Mouse (Mus musculus): Measurements from ENCODE around the gene Gpc4.

Gene Gpc4

GRCm38 (mm10) chrX:52151100-52151499 is 14.0 kb downstream of the Gpc4 start:
- DNase-seq (ENCODE audit: low spot score in 2 of 2) = no peak

DNA sequence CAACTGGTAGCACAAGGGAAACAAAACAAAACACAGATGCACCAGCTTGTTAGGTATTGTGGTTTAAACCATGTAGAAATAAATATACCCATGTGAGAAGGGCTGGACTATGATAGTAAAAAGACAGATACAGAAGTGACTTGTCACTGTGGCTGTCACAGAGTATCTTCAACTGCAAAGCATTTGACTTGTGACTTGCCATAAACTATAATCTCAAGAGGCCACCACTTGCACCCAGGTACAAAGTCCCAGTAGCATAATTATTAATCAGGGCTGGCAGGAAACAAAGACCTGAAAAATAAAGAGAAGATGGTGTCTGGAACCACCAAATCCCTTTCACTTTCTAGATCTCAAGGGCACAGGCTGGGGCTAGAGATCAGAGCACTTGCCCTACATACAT is 19.5 kb downstream of the Gpc4 start:
- DNase-seq (ENCODE audit: low spot score in 2 of 2) = no peak

- DNase-seq (ENCODE audit: low spot score in 2 of 2) = no peak
These were observed 20.6 kb downstream of the Gpc4 start for GRCm38 (mm10) chrX:52144491-52144890.

DNA sequence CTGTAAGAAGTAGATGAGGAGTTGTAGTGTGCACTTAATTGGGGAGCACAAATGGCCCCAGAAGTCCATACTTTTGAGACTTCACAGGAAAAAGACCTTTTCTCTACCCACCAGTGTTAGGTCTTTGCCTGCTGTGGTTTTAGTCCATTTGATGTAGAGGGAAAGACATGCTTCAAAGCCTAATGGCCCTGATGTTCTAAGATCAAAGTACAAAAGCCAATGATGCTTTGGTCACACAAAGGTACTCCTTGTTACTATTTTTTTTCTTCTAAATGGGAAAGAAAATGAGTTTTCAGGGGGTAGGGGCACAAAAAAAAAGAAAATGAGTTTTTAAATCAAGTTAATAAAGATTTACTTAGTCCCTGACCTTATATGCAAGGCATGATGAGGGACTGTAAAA is 24.7 kb downstream of the Gpc4 start:
- DNase-seq (ENCODE audit: low spot score in 2 of 2) = no peak

DNA sequence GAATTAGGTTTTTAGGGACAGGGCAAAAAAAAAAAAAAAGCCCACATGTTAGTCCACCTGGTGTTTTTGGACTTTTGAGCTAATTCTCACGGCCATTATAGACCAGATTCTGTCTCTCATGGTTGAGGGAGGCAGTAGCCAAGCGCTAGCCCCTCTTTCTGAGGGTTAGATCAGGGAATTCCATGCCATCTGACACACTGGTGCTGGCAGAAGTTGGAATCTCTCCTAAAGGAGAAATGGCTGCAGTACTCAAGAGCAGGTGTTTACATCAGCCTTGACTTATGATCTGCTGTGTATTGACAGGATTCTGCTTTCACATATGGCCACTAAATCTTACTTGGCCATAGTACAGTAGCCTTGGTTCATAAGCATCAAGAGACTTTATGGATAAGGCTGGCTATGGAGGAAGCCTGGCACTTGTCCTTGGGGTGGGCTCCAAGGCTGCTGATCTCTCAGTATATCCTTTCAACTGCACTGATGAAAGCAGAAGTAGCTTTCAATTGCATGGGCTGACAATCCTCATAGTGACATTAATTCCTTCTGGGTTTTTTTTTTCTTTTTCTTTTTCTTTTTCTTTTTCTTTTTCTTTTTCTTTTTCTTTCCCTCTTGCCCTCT is 26.5 kb downstream of the Gpc4 start:
- DNase-seq (ENCODE audit: low spot score in 2 of 2) = no peak

- DNase-seq (ENCODE audit: low spot score in 2 of 2) = no peak
These were observed 27.0 kb downstream of the Gpc4 start for GRCm38 (mm10) chrX:52138033-52138432.

DNA sequence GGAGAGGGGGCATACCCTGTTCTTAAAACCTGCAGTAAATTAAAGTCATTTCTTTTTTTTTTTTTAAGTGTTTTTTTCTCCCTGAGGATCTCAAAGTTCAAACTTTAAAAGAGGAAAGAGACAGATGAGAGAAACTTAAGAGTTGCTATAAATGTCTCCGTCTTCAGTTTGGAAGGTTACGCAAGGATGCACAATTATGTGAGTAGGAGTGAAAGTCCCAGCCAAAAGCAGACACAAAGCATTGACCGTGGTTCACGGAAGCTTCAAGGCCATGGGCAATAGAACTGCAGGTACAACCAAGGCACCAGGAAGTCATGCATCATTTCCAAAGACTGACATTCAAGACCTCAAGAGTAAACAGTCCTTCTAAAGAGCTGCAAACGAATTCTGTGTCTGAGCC is 28.5 kb downstream of the Gpc4 start:
- DNase-seq (ENCODE audit: low spot score in 2 of 2) = no peak

GRCm38 (mm10) chrX:52129604-52130003 is 35.4 kb downstream of the Gpc4 start:
- no peak for DNase-seq (ENCODE audit: low spot score in 2 of 2)

DNA sequence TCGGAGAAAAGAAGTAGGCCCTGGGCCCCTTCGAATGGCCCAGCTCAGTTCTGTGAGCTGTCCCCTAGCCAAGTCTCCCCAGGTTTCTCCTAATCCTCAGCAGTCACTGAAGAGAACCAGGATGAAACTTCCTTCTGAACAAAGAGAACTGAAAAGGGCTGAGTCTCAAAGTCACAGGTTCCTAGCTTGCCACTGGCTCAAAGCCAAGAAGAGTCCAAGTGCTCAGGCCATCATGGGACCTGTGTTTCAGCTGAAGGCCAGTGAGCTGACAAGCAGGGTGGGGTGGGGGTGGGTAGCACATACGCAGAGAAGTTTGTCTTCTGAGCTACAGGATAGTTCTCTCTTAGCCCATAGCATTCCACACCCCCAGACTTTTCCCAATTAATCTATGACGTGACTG is 36.3 kb downstream of the Gpc4 start:
- no peak for DNase-seq (ENCODE audit: low spot score in 2 of 2)

- DNase-seq (ENCODE audit: low spot score in 2 of 2) = no peak
These were observed 51.4 kb downstream of the Gpc4 start for GRCm38 (mm10) chrX:52113651-52114050.

GRCm38 (mm10) chrX:52109663-52110062 is 55.4 kb downstream of the Gpc4 start:
- DNase-seq (ENCODE audit: low spot score in 2 of 2) = no peak

DNA sequence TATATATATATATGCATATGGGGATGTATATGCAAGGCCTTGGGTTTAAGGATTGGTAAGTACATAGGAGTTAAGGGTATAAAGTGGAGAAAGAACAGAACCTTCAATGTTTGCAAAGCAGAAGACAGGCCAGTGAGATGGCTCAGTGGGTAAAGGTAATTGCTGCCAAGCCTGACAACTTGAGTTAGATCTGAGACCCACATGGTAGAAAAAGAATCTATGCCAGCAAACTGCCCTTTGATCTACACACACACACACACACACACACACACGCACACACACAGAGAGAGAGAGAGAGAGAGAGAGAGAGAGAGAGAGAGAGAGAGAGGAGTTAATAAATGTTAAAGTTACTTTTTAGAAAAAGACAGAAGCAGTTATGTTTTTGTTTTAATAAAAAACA is 56.1 kb downstream of the Gpc4 start:
- DNase-seq (ENCODE audit: low spot score in 2 of 2) = no peak

- no peak for DNase-seq (ENCODE audit: low spot score in 2 of 2)
These were observed 61.3 kb downstream of the Gpc4 start for GRCm38 (mm10) chrX:52103771-52104170.

DNA sequence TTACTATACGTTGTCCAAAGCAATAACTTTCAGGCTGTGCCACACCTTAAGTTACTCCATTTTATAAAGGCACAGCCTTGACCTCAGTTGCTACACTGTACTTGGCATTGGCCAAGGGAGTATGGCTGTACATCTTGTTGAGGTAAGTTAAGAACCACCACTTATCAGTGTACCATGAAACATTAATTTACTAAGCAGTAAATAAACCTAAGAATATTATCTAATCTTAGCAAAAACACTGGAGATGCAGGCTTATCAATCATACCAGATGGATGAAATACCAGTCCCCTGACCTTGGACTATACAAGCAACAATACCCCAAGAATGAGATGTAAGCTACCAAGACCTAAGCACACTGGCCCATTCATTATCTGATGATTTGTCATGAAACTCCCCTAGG is 63.1 kb downstream of the Gpc4 start:
- DNase-seq (ENCODE audit: low spot score in 2 of 2) = no peak

GRCm38 (mm10) chrX:52101445-52101844 is 63.6 kb downstream of the Gpc4 start:
- no peak for DNase-seq (ENCODE audit: low spot score in 2 of 2)

- DNase-seq (ENCODE audit: low spot score in 2 of 2) = no peak
These were observed 77.2 kb downstream of the Gpc4 start for GRCm38 (mm10) chrX:52087726-52088348.

DNA sequence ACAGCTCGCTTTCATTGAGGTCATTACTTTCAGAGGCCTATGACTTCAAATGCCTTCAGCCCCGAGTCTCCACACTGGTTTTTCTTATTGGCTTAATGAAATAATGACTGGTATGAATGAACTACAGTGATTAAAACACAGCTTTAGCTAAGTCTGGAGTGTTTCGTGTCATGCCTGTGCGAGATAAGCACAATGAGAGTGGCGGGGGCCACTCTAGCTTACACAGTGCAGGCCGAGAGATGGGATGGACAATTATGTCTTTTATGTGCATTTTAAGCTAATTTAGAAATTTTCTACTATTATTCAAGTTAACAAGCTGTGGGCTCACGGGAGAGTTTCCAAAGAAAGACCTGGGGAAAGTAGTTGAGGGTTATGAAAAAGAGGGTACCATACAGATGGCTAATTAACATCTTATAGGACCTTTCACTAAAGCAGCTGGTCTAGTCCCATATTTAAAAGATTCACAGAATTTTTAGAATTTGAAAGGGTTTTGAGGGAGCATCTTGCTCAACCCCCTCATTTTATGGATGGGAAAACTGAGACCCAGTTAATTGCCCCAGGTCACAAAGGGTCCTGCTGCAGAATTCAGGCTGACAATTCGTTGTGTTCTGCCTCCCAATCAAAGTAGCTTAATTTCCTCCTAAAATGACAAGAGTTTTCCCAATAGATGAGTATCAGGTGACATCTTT is 78.0 kb downstream of the Gpc4 start:
- DNase-seq (ENCODE audit: low spot score in 2 of 2) = no peak

GRCm38 (mm10) chrX:52083557-52083956 is 81.5 kb downstream of the Gpc4 start:
- no peak for DNase-seq (ENCODE audit: low spot score in 2 of 2)

DNA sequence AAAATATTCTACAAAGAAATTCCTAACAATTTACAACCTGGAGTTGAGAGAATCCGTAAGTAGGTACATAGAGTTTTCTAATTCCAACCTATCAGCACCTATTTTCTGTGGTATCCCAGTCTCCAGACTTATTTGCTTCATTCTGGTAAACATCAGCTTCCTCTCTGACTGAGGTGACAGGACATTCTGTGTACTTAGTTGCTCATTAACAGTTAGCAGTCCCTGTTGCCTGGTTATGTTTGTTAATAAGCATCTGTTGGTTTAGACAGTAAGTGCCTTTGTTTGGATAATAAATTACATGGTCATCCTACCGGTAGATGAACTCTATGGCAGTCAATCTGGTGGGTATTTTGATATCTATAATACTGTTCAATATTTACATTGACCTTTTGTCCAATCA is 92.6 kb downstream of the Gpc4 start:
- no peak for DNase-seq (ENCODE audit: low spot score in 2 of 2)

GRCm38 (mm10) chrX:52053416-52053815 is 111.6 kb downstream of the Gpc4 start:
- DNase-seq (ENCODE audit: low spot score in 2 of 2) = no peak

- no peak for DNase-seq (ENCODE audit: low spot score in 2 of 2)
These were observed 113.0 kb downstream of the Gpc4 start for GRCm38 (mm10) chrX:52052011-52052410.

GRCm38 (mm10) chrX:52050941-52051340 is 114.1 kb downstream of the Gpc4 start:
- DNase-seq (ENCODE audit: low spot score in 2 of 2) = no peak

DNA sequence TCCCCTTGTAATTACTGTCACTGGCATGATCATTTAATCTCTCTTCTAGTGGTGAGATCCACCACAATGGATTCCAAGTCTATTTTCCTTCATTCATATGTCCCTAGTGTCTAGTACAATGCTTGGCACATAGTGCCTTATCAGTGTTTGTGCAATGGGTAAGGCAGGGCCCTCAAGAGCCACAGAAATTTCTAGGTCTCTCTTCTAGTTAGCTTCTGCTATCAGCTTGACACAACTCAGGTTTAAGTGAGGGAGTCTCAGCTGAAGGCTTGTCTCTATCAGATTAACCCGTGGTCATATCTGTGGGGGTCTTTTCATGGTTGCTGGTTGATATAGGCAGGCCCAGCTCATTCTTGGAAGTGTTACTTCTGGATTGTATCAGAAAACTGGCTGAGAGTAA is 125.2 kb downstream of the Gpc4 start:
- DNase-seq (ENCODE audit: low spot score in 2 of 2) = no peak

All from urinary bladder, adult 18-20 months (tissue).